Mouse (Mus musculus): Measurements from ENCODE around the gene Slc22a14. TPM values are rescaled to one million over a fixed set of nuclear protein-coding genes. Genes with fewer than 3 reads are reported as not detected.

The Slc22a14 gene
- polyA plus RNA-seq, 1 experiment from 2014 or later = not detected

DNA sequence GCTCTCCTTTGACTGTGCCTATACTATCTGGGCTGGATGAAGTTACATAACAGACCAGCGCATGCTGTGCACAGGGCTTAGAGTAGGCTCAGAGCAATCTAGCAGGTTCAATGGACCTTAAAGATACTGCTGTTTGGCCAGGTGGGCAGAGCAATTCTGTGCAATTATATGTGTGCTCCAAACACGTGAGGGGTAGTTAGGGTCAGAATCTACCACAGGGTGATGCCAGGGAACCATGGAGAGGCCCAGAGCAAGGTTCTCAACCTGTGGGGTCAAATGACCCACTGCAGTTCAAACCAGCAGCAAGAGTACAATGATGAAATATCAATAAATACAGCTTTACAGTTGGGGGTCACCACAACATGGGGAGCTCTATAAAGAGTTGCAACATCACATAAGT is 158.7 kb downstream of the Slc22a14 start:
- WGBS = 86% methylated on average over 2 of the region's 2 CpGs
- no peaks in the 10 kb centered on the region for H3K36me3 ChIP-seq (replicated peaks)
- H3K27me3 ChIP-seq (replicated peaks; ENCODE audit: low read depth, poor library complexity, severe bottlenecking) = no peaks in the 10 kb centered on the region
- peaks cover 3% of the 10 kb centered on the region for H3K9me3 ChIP-seq
- no peak overlapping the region for H3K4me3 ChIP-seq
- H3K4me1 ChIP-seq = no peaks in the 10 kb centered on the region
- no peak for DNase-seq (ENCODE audit: low spot score)
- H3K27ac ChIP-seq (replicated peaks) = no peak overlapping the region

GRCm38 (mm10) chr9:119205756-119206155 is 159.6 kb downstream of the Slc22a14 start:
- 91% methylated on average over 5 of the region's 5 CpGs for WGBS
- Histone ChIP-seq H3K27ac (replicated peaks) (no peak overlapping the region), H3K4me3 (no peak overlapping the region), H3K36me3 (replicated peaks) (no peaks in the 10 kb centered on the region), H3K9me3 (peaks cover 3% of the 10 kb centered on the region), H3K4me1 (no peaks in the 10 kb centered on the region), H3K27me3 (replicated peaks; ENCODE audit: low read depth, poor library complexity, severe bottlenecking) (no peaks in the 10 kb centered on the region)
- DNase-seq (ENCODE audit: low spot score) = no peak

GRCm38 (mm10) chr9:119203617-119204016 is 161.7 kb downstream of the Slc22a14 start:
- Histone ChIP-seq H3K4me3 (no peak overlapping the region), H3K4me1 (peaks cover 7% of the 10 kb centered on the region), H3K36me3 (replicated peaks) (no peaks in the 10 kb centered on the region), H3K27me3 (replicated peaks; ENCODE audit: low read depth, poor library complexity, severe bottlenecking) (no peaks in the 10 kb centered on the region), H3K27ac (replicated peaks) (no peak overlapping the region), H3K9me3 (peaks cover 3% of the 10 kb centered on the region)
- DNase-seq (ENCODE audit: low spot score) = no peak
- 96% methylated on average over 9 of the region's 9 CpGs for WGBS

DNA sequence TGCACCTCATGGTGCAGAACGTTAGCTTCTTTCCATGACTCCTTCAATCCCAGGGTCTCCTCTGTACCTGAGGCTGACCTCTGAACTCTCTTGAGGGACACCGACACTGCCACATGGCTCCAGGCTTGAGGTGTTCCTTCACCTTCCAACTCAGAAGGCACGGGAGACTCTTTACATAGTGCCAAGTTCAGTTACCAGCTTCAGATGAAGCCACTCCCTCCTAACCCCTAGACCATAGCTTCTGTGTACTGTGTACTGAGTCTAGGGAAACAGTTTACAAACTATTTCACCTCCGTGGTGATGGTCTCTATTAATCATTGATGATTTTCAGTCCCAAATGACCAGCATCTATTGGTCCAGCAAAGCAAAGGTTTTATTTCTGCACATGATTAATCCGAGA is 163.7 kb downstream of the Slc22a14 start:
- Histone ChIP-seq H3K9me3 (peaks cover 3% of the 10 kb centered on the region), H3K27ac (replicated peaks) (no peak overlapping the region), H3K4me3 (no peak overlapping the region), H3K27me3 (replicated peaks; ENCODE audit: low read depth, poor library complexity, severe bottlenecking) (no peaks in the 10 kb centered on the region), H3K4me1 (peaks cover 12% of the 10 kb centered on the region), H3K36me3 (replicated peaks) (no peaks in the 10 kb centered on the region)
- DNase-seq (ENCODE audit: low spot score) = no peak
- 88% methylated on average over 5 of the region's 5 CpGs for WGBS

DNA sequence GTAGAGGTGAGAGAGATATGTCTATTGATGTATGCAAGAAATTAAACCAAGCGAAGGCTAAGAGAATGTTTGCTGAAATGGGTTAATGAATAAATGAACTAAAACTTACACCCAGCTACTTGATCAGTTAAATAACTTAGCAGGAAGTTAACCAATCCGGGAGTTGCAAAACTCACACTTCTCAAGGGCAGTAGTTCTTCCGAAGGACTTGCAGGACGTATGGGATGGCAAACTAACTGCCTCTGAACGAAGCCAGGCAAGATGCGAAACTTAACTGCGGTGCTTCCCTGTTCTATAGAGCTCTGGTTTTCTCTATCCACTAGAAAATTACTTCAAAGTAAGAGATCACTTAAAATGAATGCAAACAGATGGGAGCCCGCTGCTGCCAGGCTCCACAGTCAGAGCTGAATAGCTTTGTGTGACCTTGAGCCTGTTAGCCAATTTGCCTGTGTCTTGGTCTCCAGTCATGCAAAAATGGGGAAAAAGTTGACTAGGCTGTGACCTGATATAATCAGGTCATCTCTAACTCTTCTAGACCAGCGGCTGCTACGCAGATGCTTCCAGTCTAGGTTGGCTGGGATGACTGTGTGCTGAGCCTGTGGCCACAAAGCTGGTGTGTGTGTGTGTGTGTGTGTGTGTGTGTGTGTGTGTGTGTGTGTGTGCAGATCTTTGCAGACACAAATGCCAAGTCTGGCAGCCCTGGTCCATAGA is 166.0 kb downstream of the Slc22a14 start:
- Histone ChIP-seq H3K27me3 (replicated peaks; ENCODE audit: low read depth, poor library complexity, severe bottlenecking) (no peaks in the 10 kb centered on the region), H3K4me1 (peaks cover 12% of the 10 kb centered on the region), H3K27ac (replicated peaks) (no peak overlapping the region), H3K4me3 (no peak overlapping the region), H3K9me3 (no peaks in the 10 kb centered on the region; the same call in 1 of the 2 replicates), H3K36me3 (replicated peaks) (no peaks in the 10 kb centered on the region)
- WGBS = 77% methylated on average over 10 of the region's 10 CpGs
- peak; percentile 25 for DNase-seq (ENCODE audit: low spot score)

GRCm38 (mm10) chr9:119192202-119192990 is 173.0 kb downstream of the Slc22a14 start:
- no peaks in the 10 kb centered on the region for H3K4me1 ChIP-seq
- WGBS = 35% methylated on average over 11 of the region's 11 CpGs
- no peaks in the 10 kb centered on the region for H3K36me3 ChIP-seq (replicated peaks)
- no peaks in the 10 kb centered on the region for H3K9me3 ChIP-seq
- no peak overlapping the region for H3K27ac ChIP-seq (replicated peaks)
- no peak overlapping the region for H3K4me3 ChIP-seq
- DNase-seq (ENCODE audit: low spot score) = peak; percentile 60
- H3K27me3 ChIP-seq (replicated peaks; ENCODE audit: low read depth, poor library complexity, severe bottlenecking) = no peaks in the 10 kb centered on the region

DNA sequence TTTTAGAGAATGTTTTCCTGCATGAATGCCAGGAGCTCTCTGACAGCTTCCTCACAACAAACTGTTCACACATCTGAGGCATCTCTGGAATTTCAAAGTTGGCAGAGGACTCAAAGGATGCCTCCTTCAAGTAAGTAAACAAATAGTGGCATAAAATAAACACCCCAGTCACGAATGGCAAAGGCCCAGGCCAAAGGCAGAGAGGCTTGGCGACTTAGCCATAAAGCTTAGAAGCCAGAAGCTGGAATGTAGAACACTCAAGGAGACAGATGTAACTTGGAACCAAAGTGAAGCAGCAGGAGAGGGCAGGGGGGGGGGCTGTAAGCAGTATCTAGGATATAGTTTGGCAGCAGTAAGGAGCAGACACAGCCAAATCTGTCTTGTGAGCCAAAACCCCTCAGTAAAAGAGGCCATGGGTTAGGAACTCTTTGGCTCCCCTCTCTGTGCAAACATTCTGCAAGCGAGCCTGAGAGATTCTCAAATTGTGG is 184.1 kb downstream of the Slc22a14 start:
- WGBS = 60% methylated on average over 3 of the region's 3 CpGs

GRCm38 (mm10) chr9:119179292-119179691 is 186.1 kb downstream of the Slc22a14 start:
- no peaks in the 10 kb centered on the region for H3K36me3 ChIP-seq (replicated peaks)
- H3K27ac ChIP-seq (replicated peaks) = no peak overlapping the region
- H3K4me1 ChIP-seq = peaks cover 20% of the 10 kb centered on the region; the same call in 1 of the 2 replicates
- no peak for DNase-seq (ENCODE audit: low spot score)
- WGBS = 87% methylated on average over 11 of the region's 11 CpGs
- no peaks in the 10 kb centered on the region for H3K27me3 ChIP-seq (replicated peaks; ENCODE audit: low read depth, poor library complexity, severe bottlenecking)
- H3K4me3 ChIP-seq = no peak overlapping the region
- no peaks in the 10 kb centered on the region for H3K9me3 ChIP-seq

More for the DNA sequence above, 184.1 kb downstream of the Slc22a14 start:
- DNase-seq (ENCODE audit: low spot score) = no peak
- Histone ChIP-seq H3K4me3 (no peak overlapping the region), H3K27ac (replicated peaks) (no peak overlapping the region), H3K27me3 (replicated peaks; ENCODE audit: low read depth, poor library complexity, severe bottlenecking) (no peaks in the 10 kb centered on the region), H3K4me1 (peaks cover 20% of the 10 kb centered on the region; the same call in 1 of the 2 replicates), H3K9me3 (no peaks in the 10 kb centered on the region), H3K36me3 (replicated peaks) (no peaks in the 10 kb centered on the region)

GRCm38 (mm10) chr9:119167608-119168007 is 197.7 kb downstream of the Slc22a14 start:
- 92% methylated on average over 2 of the region's 2 CpGs for WGBS
- Histone ChIP-seq H3K27ac (replicated peaks) (no peak overlapping the region), H3K4me3 (no peak overlapping the region), H3K9me3 (0 out of 2 replicates have a peak, but pooled peaks cover 3% of the 10 kb centered on the region), H3K27me3 (replicated peaks; ENCODE audit: low read depth, poor library complexity, severe bottlenecking) (no peaks in the 10 kb centered on the region), H3K4me1 (no peaks in the 10 kb centered on the region), H3K36me3 (replicated peaks) (no peaks in the 10 kb centered on the region)
- DNase-seq (ENCODE audit: low spot score) = no peak

- Histone ChIP-seq H3K4me3 (no peak overlapping the region), H3K4me1 (no peaks in the 10 kb centered on the region), H3K9me3 (0 out of 2 replicates have a peak, but pooled peaks cover 3% of the 10 kb centered on the region), H3K27me3 (replicated peaks; ENCODE audit: low read depth, poor library complexity, severe bottlenecking) (no peaks in the 10 kb centered on the region), H3K36me3 (replicated peaks) (no peaks in the 10 kb centered on the region), H3K27ac (replicated peaks) (no peak overlapping the region)
- 94% methylated on average over 6 of the region's 6 CpGs for WGBS
- DNase-seq (ENCODE audit: low spot score) = no peak
Measured at GRCm38 (mm10) chr9:119165548-119165947, 199.8 kb downstream of the Slc22a14 start.

- Histone ChIP-seq H3K9me3 (0 out of 2 replicates have a peak, but pooled peaks cover 3% of the 10 kb centered on the region), H3K4me3 (no peak overlapping the region), H3K4me1 (no peaks in the 10 kb centered on the region), H3K27me3 (replicated peaks; ENCODE audit: low read depth, poor library complexity, severe bottlenecking) (no peaks in the 10 kb centered on the region), H3K27ac (replicated peaks) (no peak overlapping the region), H3K36me3 (replicated peaks) (no peaks in the 10 kb centered on the region)
- WGBS = 80% methylated on average over 7 of the region's 7 CpGs
- DNase-seq (ENCODE audit: low spot score) = no peak
Measured at GRCm38 (mm10) chr9:119164743-119165142, 200.6 kb downstream of the Slc22a14 start.

- H3K4me1 ChIP-seq = peaks cover 9% of the 10 kb centered on the region
- H3K27ac ChIP-seq (replicated peaks) = no peak overlapping the region
- no peak for DNase-seq (ENCODE audit: low spot score)
- no peaks in the 10 kb centered on the region for H3K9me3 ChIP-seq
- 83% methylated on average over 3 of the region's 3 CpGs for WGBS
- peaks cover 25% of the 10 kb centered on the region for H3K27me3 ChIP-seq (replicated peaks; ENCODE audit: low read depth, poor library complexity, severe bottlenecking)
- H3K36me3 ChIP-seq (replicated peaks) = no peaks in the 10 kb centered on the region
- H3K4me3 ChIP-seq = no peak overlapping the region
Measured at GRCm38 (mm10) chr9:119160689-119161088, 204.7 kb downstream of the Slc22a14 start.
